Mouse (Mus musculus) thymus, adult 2 months (tissue): Measurements from ENCODE around the gene Ufc1.

ENCODE experiments used
- CTCF ChIP-seq: fragments of 200-500 bp; IDR thresholded peaks from 2 replicates; pipeline ENCODE4 v1.5.1; 2012; ENCODE audit warnings: mild to moderate bottlenecking, control low read depth, low read length, moderate library complexity, borderline replicate concordance; ENCODE audit not compliant: control insufficient read depth, poor library complexity, insufficient read depth; ENCODE audit errors: extremely low read depth
- POLR2A ChIP-seq: fragments of 200-500 bp; IDR thresholded peaks from 2 replicates; pipeline ENCODE4 v1.6.1; 2012; ENCODE audit warnings: mild to moderate bottlenecking, low read length, control low read depth, moderate library complexity; ENCODE audit not compliant: control insufficient read depth, poor library complexity, insufficient read depth; ENCODE audit errors: extremely low read depth

DNA sequence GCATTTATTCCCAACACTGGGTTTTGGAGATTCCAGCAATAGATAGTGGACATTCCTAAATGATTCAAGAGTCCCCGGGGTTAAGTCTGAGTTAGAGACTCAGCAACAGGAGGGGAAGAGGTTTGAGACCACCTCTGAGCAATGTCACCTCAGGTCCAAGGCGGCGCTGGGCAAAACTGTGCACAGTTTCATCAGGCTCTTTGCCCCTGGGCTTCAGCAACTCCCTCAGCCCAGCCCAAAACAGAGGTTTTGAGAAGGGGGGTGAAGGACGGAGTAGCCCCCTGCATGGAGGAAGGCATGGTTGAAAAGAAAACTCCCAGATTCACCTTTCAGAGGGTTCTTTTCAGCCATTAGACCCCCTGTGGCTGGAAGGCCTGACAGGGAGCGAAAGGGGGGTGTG is 15.1 kb downstream of the Ufc1 start:
- TF ChIP-seq CTCF: no peak
- TF ChIP-seq POLR2A: no peak
